Mouse (Mus musculus): Measurements from ENCODE around the gene Trpm2. TPM values are rescaled to one million over a fixed set of nuclear protein-coding genes. Genes with fewer than 3 reads are reported as not detected.

Gene Trpm2
- total RNA-seq, 2 experiments from 2014 or later, result 0.32 to 0.88 TPM

- no peak for DNase-seq (ENCODE audit: low spot score in 2 of 2)
Observed at GRCm38 (mm10) chr10:77902894-77903715, 67.3 kb downstream of the Trpm2 start.

- peak in 1 of 2 experiments; percentile 54 for DNase-seq (ENCODE audit: low spot score in 2 of 2)
Observed at GRCm38 (mm10) chr10:77902211-77902893, 68.0 kb downstream of the Trpm2 start, which contains the start of gene Lrrc3. Gene Lrrc3, minus strand, starts transcription at chr10:77902536.

DNA sequence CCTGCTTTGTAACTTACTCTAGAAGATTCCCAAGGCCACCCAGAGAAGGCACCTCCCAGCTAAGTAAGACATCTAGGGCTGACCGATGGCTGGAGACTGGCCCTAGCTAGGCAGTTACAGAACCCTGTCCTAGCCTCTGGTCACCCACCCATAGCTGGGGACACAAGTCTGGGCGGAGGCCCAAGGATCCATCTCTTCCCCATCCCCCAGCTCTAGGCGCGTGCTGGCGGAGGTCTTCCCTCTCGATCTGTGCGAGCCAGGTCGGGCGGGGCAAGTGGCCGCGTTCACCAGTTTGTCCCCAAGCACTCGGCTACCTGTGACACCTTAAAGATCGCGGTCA is 68.5 kb downstream of the Trpm2 start:
- no peak for DNase-seq (ENCODE audit: low spot score in 2 of 2)

GRCm38 (mm10) chr10:77900903-77901818 is 69.2 kb downstream of the Trpm2 start:
- DNase-seq (ENCODE audit: low spot score in 2 of 2), result no peak

GRCm38 (mm10) chr10:77900126-77900525 is 70.2 kb downstream of the Trpm2 start:
- no peak for DNase-seq (ENCODE audit: low spot score in 2 of 2)

GRCm38 (mm10) chr10:77895562-77895961 is 74.8 kb downstream of the Trpm2 start:
- DNase-seq (ENCODE audit: low spot score in 2 of 2), result no peak

- no peak for DNase-seq (ENCODE audit: low spot score in 2 of 2)
Observed at GRCm38 (mm10) chr10:77890987-77891565, 79.3 kb downstream of the Trpm2 start.

DNA sequence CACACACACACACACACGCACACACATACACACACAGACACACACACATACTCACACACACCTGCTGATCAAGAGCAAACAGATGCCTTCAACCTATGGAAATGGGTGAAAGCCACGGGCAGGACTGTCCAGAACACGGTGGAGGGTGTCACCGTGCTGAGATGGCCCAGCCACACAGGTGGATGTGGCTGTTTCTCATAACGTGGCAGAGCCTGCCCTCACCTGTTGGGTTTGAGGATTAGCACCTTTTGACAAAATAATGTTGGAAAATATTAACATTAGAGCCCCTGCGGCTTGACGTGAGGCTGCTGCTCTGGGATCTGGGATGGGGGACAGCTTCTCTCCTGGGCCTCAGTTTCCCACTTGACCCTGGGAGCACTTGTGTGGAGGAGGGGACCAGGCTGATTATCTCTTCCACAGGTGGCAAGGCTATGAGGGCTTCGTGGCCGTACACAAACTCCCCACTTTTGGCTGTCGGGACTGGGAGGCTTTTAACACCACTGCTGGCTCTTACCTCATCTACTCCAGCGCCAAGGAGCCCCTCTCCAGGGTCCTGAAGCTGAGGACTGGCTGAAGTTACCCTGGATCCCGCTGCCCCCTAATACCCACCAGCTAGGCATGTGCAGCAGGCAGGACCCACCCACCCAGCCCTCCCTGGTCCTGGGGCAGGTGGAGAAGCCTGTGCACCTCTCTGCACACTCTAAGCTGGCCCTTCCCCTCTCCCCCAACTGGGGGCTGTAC is 84.2 kb downstream of the Trpm2 start:
- no peak for DNase-seq (ENCODE audit: low spot score in 2 of 2)

- no peak for DNase-seq (ENCODE audit: low spot score in 2 of 2)
Observed at GRCm38 (mm10) chr10:77882553-77882952, 87.8 kb downstream of the Trpm2 start.

GRCm38 (mm10) chr10:77880305-77880704 is 90.1 kb downstream of the Trpm2 start:
- no peak for DNase-seq (ENCODE audit: low spot score in 2 of 2)

- no peak for DNase-seq (ENCODE audit: low spot score in 2 of 2)
Observed at GRCm38 (mm10) chr10:77878985-77879384, 91.4 kb downstream of the Trpm2 start.

- DNase-seq (ENCODE audit: low spot score in 2 of 2), result no peak
Observed at GRCm38 (mm10) chr10:77869651-77870050, 100.7 kb downstream of the Trpm2 start.

GRCm38 (mm10) chr10:77867546-77867945 is 102.8 kb downstream of the Trpm2 start:
- no peak for DNase-seq (ENCODE audit: low spot score in 2 of 2)

GRCm38 (mm10) chr10:77864762-77865143 is 105.6 kb downstream of the Trpm2 start:
- no peak for DNase-seq (ENCODE audit: low spot score in 2 of 2)

DNA sequence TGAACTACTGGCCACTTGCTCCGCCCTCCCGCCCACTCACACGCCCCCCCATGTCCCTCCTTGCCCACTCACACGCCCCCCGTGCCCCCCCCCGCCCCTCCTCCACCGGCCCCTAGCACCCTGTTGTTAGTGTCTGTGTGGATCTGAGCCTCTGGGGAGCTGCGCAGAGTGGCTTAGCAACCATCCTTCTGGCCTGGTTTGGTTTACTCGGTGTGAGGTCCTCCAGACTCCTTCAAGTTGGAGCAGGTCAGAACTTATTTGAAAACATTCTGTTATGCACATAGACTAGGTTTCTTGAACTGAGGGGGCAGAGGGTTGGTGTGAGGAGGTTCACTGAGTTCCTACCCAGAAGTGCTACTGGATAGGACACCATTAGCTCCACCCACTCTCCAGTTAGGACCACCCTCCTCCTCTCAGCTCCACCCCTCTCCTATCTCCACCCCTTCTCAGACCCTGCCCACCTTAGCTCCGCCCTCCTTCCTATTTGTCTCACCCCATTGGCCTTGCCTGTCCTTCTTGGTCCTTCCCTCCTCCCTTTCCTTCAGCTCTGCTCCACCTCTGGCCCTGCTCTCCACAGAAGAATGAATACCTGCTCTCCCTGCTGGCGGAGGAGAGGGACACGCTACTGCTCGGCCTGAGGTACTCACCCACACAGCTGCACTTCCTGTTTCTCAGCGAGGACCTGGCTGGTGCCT is 106.1 kb downstream of the Trpm2 start:
- no peak for DNase-seq (ENCODE audit: low spot score in 2 of 2)

- no peak for DNase-seq (ENCODE audit: low spot score in 2 of 2)
Observed at GRCm38 (mm10) chr10:77861675-77862074, 108.7 kb downstream of the Trpm2 start, which contains the start of gene Gm3285. Gene Gm3285, plus strand, starts transcription at chr10:77861975.

Data from gastrocnemius, postnatal 4 days (tissue).